Mouse (Mus musculus) inflammation-experienced regulatory T-cells (primary cell): ENCODE results near the gene Hist1h2bq. TPM values are rescaled to one million over a fixed set of nuclear protein-coding genes. Genes with fewer than 3 reads are reported as not detected.

Experiments
- polyA plus RNA-seq, 2 experiments: library from polyadenylated mRNA; unstranded; fragments of 100-300 nt; shearing (Covaris generic); gene quantifications; one replicate each; pipeline ENCODE4 v1.2.1; 2017

The Hist1h2bq gene
- polyA plus RNA-seq: 10 to 100 TPM in 1 of 2 experiments, 1 to 10 TPM in 1; 7.5 to 13.4 TPM

GRCm38 (mm10) chr13:21810073-21810472 is at the start of gene Hist1h2bq, which contains the start of gene Hist1h2ao:
Gene Hist1h2bq (minus strand): TSS chr13:21810197.
Gene Hist1h2ao (plus strand): TSS chr13:21810465.

GRCm38 (mm10) chr13:21833461-21833860 is 23.5 kb upstream of the Hist1h2bq start, which contains the start of the genes Hist1h2ap and Hist1h2br:
Gene Hist1h2ap (minus strand): TSS chr13:21833507.
Gene Hist1h2br (plus strand): TSS chr13:21833743.

GRCm38 (mm10) chr13:21831418-21832394 is 21.7 kb upstream of the Hist1h2bq start, which contains the start of gene Hist1h4n:
Gene Hist1h4n (minus strand): TSS chr13:21832196.

GRCm38 (mm10) chr13:21811539-21811938 is 1.5 kb upstream of the Hist1h2bq start, which contains the start of gene Hist1h4m:
Gene Hist1h4m (plus strand): TSS chr13:21811746.

GRCm38 (mm10) chr13:21786899-21787629 is 22.9 kb downstream of the Hist1h2bq start, which contains the start of the genes Hist1h2an and Hist1h2bp:
Gene Hist1h2an (minus strand): TSS chr13:21787218.
Gene Hist1h2bp (plus strand): TSS chr13:21787461.

GRCm38 (mm10) chr13:21783255-21783617 is 26.8 kb downstream of the Hist1h2bq start, which contains the start of gene Hist1h3i:
Gene Hist1h3i (minus strand): TSS chr13:21783370.

GRCm38 (mm10) chr13:21779767-21780731 is 29.9 kb downstream of the Hist1h2bq start, which contains the start of gene Hist1h1b:
Gene Hist1h1b (minus strand): TSS chr13:21780625.

Other genes with a start within 250 kb of the Hist1h2bq start
- not detected for gene Olfr1364, start 228.4 kb downstream of the Hist1h2bq start, polyA plus RNA-seq
- not detected for gene Olfr1362, start 196.2 kb downstream of the Hist1h2bq start, polyA plus RNA-seq
- gene Olfr11, start 167.7 kb downstream of the Hist1h2bq start, polyA plus RNA-seq: not detected
- gene Olfr1361, start 146.8 kb downstream of the Hist1h2bq start, polyA plus RNA-seq: under 1 TPM in 1 of 2 experiments, not detected in 1; 0.60 TPM
- gene Olfr1360, start 132.8 kb downstream of the Hist1h2bq start, polyA plus RNA-seq: under 1 TPM in 1 of 2 experiments, not detected in 1; 0.21 TPM
- under 1 TPM in 1 of 2 experiments, not detected in 1; 0.71 TPM for gene Olfr1359, start 112.1 kb downstream of the Hist1h2bq start, polyA plus RNA-seq
- gene Hist1h2bl, start 94.1 kb downstream of the Hist1h2bq start, polyA plus RNA-seq: 1 to 10 TPM in 1 of 2 experiments, not detected in 1; 1.4 TPM
- gene Hist1h2ai, start 93.8 kb downstream of the Hist1h2bq start, polyA plus RNA-seq: 10 to 100 TPM; 14.1 to 15.1 TPM
- gene Hist1h3h, start 92.5 kb downstream of the Hist1h2bq start, polyA plus RNA-seq: 1 to 10 TPM; 1.7 to 2.2 TPM
- not detected for gene Hist1h2bm, start 88.2 kb downstream of the Hist1h2bq start, polyA plus RNA-seq
- under 1 TPM in 1 of 2 experiments, not detected in 1; 0.34 TPM for gene Hist1h4j, start 75.1 kb downstream of the Hist1h2bq start, polyA plus RNA-seq
- 10 to 100 TPM in 1 of 2 experiments, 1 to 10 TPM in 1; 4.7 to 30.8 TPM for gene Hist1h4k, start 59.7 kb downstream of the Hist1h2bq start, polyA plus RNA-seq
- 1 to 10 TPM; 2.4 to 8.2 TPM for gene Hist1h2ak, start 56.4 kb downstream of the Hist1h2bq start, polyA plus RNA-seq
- 1 to 10 TPM; 3.2 to 5.7 TPM for gene Hist1h2bn, start 56.1 kb downstream of the Hist1h2bq start, polyA plus RNA-seq
- 1 to 10 TPM; 2.0 to 3.3 TPM for gene Hist1h1b, start 29.6 kb downstream of the Hist1h2bq start, polyA plus RNA-seq
- 1 to 10 TPM in 1 of 2 experiments, not detected in 1; 1.5 TPM for gene Hist1h3i, start 26.8 kb downstream of the Hist1h2bq start, polyA plus RNA-seq
- 1 to 10 TPM; 2.5 to 3.2 TPM for gene Hist1h2an, start 23.0 kb downstream of the Hist1h2bq start, polyA plus RNA-seq
- gene Hist1h2bp, start 22.7 kb downstream of the Hist1h2bq start, polyA plus RNA-seq: 1 to 10 TPM in 1 of 2 experiments, not detected in 1; 1.6 TPM
- gene Hist1h2ao, start 268 bp upstream of the Hist1h2bq start, polyA plus RNA-seq: not detected
- 10 to 100 TPM; 42.5 to 43.7 TPM for gene Hist1h4m, start 1.5 kb upstream of the Hist1h2bq start, polyA plus RNA-seq
- 10 to 100 TPM; 22.4 to 34.7 TPM for gene Hist1h4n, start 22.0 kb upstream of the Hist1h2bq start, polyA plus RNA-seq
- gene Hist1h2ap, start 23.3 kb upstream of the Hist1h2bq start, polyA plus RNA-seq: 100 to 1,000 TPM; 128 to 153 TPM
- gene Hist1h2br, start 23.5 kb upstream of the Hist1h2bq start, polyA plus RNA-seq: 10 to 100 TPM in 1 of 2 experiments, 1 to 10 TPM in 1; 7.3 to 14.5 TPM
- under 1 TPM in 1 of 2 experiments, not detected in 1; 0.36 TPM for gene Zfp184, start 134.9 kb upstream of the Hist1h2bq start, polyA plus RNA-seq
- gene Pom121l2, start 171.0 kb upstream of the Hist1h2bq start, polyA plus RNA-seq: not detected
- gene Prss16, start 199.5 kb upstream of the Hist1h2bq start, polyA plus RNA-seq: 1 to 10 TPM in 1 of 2 experiments, under 1 TPM in 1; 0.16 to 1.4 TPM
- gene Hist1h2ah, start 225.4 kb upstream of the Hist1h2bq start, polyA plus RNA-seq: under 1 TPM in 1 of 2 experiments, not detected in 1; 0.83 TPM
- under 1 TPM in 1 of 2 experiments, not detected in 1; 0.48 TPM for gene Hist1h2bk, start 225.7 kb upstream of the Hist1h2bq start, polyA plus RNA-seq
- gene Hist1h4i, start 231.2 kb upstream of the Hist1h2bq start, polyA plus RNA-seq: 1 to 10 TPM; 7.5 to 9.7 TPM
- gene Hist1h2ag, start 232.7 kb upstream of the Hist1h2bq start, polyA plus RNA-seq: 1 to 10 TPM; 1.8 to 6.1 TPM
- 1 to 10 TPM; 2.4 to 5.9 TPM for gene Hist1h2bj, start 233.0 kb upstream of the Hist1h2bq start, polyA plus RNA-seq